Mouse (Mus musculus) right cerebral cortex, adult 2 months (tissue): Measurements from ENCODE around the gene Map7.

Experiments
- DNase-seq, 2 experiments: peaks; one replicate each; pipeline ENCODE4 v3.0.0; 2021 to 2022; ENCODE audit warnings: low spot score in 2 of 2

Map7 gene

GRCm38 (mm10) chr10:20148130-20148772 is at the start of gene Map7:
Gene Map7, plus strand, starts transcription at chr10:20148471.
- DNase-seq = peak; percentile 55 to 57

- no peak for DNase-seq
Observed at GRCm38 (mm10) chr10:20101456-20101855, 46.8 kb upstream of the Map7 start.

GRCm38 (mm10) chr10:20104271-20104931 is 43.9 kb upstream of the Map7 start:
- DNase-seq = peak; percentile 51 to 59

GRCm38 (mm10) chr10:20105575-20105974 is 42.7 kb upstream of the Map7 start:
- no peak for DNase-seq

- no peak for DNase-seq
Observed at GRCm38 (mm10) chr10:20107031-20107430, 41.2 kb upstream of the Map7 start.

GRCm38 (mm10) chr10:20111508-20111907 is 36.8 kb upstream of the Map7 start:
- no peak for DNase-seq

GRCm38 (mm10) chr10:20112026-20112973 is 36.0 kb upstream of the Map7 start:
- DNase-seq = peak in 1 of 2 experiments; percentile 51

GRCm38 (mm10) chr10:20119504-20120425 is 28.5 kb upstream of the Map7 start:
- no peak for DNase-seq

- DNase-seq = no peak
Observed at GRCm38 (mm10) chr10:20121981-20122380, 26.3 kb upstream of the Map7 start.

GRCm38 (mm10) chr10:20123401-20123800 is 24.9 kb upstream of the Map7 start:
- DNase-seq = peak in 1 of 2 experiments; percentile 32

- no peak for DNase-seq
Observed at GRCm38 (mm10) chr10:20124576-20124975, 23.7 kb upstream of the Map7 start.

- DNase-seq = peak; percentile 77 to 82
Observed at GRCm38 (mm10) chr10:20125226-20125625, 23.0 kb upstream of the Map7 start.

GRCm38 (mm10) chr10:20132933-20133652 is 15.2 kb upstream of the Map7 start:
- no peak for DNase-seq

GRCm38 (mm10) chr10:20135350-20136058 is 12.8 kb upstream of the Map7 start:
- DNase-seq = no peak

- DNase-seq = no peak
Observed at GRCm38 (mm10) chr10:20136505-20136904, 11.8 kb upstream of the Map7 start.

GRCm38 (mm10) chr10:20141376-20141775 is 6.9 kb upstream of the Map7 start:
- no peak for DNase-seq

- DNase-seq = peak; percentile 34 to 41
Observed at GRCm38 (mm10) chr10:20148773-20149120, 476 bp downstream of the Map7 start.

GRCm38 (mm10) chr10:20149121-20149834 is 1.0 kb downstream of the Map7 start:
- peak; percentile 79 to 85 for DNase-seq

GRCm38 (mm10) chr10:20149835-20150355 is 1.6 kb downstream of the Map7 start:
- DNase-seq = no peak
